Mouse (Mus musculus) ZHBTc4 (cell line): ENCODE measurements at regions not wholly inside any gene's neighbourhood (a gene's known extent, or its start where the extent isn't known, plus 50 kb on each side); places are given as distances from the start of the nearest gene placed in this dataset.
A peak's percentile ranks its signal among the peaks of the same experiment; 100 is the strongest.
"Not testable (repeated sequence)": the region's sequence is repeated elsewhere in the genome, so short reads cannot be mapped to it uniquely, and the experiment has no call there.

Source experiments
- DNase-seq: peaks from one replicate; pipeline ENCODE4 v3.0.0-alpha.2; 2011; ENCODE audit warnings: low read depth, low spot score

- DNase-seq, result no peak
Observed at GRCm38 (mm10) chr12:74825664-74826063, 351.5 kb downstream of the Kcnh5 start.

DNA sequence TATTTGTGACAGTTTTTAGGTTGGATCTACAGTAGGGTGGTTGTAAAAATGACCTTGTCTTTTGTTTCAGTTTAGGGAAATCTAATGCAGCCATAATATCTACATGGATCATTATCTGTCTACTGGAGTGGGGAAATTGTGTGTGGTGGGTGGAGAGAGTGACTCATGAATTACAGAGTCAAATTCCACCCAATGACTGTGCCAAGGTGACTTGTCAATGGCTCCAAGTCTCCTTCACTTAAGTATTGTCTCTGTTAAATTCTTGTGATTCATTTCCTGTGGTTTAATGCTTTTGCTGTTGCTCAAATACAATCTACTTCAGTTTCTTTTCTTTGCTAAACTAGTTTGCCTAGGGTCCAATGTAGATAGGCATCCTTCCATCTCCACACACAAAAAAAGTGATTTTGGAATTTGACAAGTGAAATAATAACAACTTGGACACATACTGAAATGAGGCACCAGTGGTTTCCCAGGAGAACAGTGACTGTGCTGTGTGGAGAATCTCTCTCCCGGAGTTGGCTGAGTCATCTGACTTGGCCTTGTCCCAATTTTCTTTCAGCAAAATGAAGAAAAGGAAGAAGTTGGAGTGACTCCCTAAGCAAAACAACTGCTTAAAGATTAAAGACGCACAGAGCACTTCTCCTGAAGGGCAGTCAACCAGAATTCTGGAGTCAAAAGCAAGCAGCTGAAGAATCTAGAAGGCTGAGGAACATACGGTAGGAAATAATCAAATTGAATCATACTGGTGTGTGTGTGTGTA is 352.2 kb downstream of the Kcnh5 start:
- no peak for DNase-seq

DNA sequence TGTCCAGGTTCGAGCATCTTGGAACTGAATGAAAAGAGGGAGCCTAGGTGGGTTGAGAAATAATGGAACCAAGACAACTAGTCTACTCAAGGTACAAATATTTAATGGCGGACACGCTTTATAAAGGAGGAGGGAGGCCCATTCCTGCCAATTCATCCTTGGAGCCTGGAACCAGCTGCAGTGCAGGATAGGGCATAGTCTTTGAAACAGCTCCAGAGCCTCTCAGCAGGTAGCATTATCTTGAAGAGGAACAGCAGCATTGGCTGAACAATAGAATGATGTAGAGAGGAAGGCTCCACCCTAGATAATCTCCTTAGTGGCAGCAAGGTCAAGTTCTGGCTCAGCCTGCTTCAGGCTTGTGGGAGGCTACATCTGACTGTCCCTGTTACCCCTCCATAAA is 361.0 kb downstream of the Kcnh5 start:
- peak; percentile 65 for DNase-seq

GRCm38 (mm10) chr12:74808571-74808970 is 368.6 kb downstream of the Kcnh5 start:
- not testable (repeated sequence) for DNase-seq

- not testable (repeated sequence) for DNase-seq
Observed at GRCm38 (mm10) chr12:74807926-74808325, 369.2 kb downstream of the Kcnh5 start.

DNA sequence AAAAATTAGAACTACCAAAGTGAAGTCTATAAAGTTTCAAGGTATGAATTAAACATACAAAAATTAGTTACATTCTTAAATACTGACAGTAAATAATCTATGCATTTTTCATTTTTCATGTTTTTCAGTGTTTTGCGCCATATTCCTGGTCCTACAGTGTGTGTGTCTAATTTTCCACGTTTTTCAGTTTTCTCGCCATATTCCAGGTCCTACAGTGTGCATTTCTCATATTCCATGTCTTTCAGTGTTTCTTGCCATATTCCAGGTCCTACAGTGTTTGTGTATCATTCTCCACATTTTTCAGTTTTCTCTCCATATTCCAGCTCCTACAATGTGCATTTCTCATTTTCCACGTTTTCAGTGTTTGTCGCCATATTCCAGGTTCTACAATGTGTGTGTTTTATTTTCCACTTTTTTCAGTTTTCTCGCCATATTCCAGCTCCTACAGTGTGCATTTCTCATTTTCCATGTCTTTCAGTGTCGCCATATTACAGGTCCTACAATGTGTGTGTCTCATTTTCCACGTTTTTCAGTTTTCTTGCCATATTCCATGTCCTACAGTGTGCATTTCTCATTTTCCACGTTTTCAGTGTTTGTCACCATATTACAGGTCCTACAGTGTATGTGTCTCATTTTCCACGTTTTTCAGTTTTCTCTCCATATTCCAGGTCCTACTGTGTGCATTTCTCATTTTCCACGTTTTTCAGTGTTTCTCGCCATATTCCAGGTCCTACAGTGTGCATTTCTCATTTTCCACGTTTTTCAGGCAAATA is 373.2 kb downstream of the Kcnh5 start:
- DNase-seq, result no peak

DNA sequence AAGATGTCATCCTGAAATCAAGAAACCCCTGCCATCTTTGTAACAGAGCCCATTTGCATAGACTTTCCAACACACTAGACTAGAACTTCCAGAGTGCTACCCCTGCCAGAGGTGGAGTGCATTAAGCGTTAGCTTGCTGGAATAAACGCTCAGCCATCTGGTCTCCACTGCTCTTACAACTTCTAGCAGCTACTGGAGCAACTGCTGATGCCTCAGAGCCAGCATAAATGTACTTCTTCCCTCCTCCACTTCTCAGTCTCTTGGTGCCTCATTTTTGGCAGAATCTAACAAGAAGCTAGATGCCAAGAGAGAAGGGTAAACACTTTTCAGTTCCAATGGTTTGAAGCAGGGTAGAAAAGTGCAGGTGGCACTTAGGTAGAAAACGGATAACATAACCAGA is 385.1 kb downstream of the Kcnh5 start:
- DNase-seq, result no peak

GRCm38 (mm10) chr12:74762284-74762683 is 414.8 kb downstream of the Kcnh5 start:
- DNase-seq, result no peak

DNA sequence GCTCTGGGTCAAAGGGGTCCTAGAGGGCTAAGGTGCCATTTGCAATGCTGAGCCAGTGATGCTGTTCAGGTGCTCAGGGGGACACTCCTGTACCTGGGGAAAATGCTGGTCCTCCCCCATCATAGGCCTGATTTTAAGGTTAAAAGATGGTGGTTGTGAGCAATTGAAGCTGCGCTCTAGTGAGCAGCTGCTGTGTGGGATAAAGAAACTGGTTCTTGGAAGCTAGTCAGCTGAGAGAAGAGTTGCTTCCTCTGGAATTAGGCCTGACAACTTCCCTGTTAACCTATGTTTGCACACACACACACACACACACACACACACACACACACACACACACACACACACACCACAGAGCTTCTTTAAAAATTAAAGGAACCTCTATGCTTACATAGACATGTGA is 428.9 kb upstream of the Gm11042 start:
- no peak for DNase-seq

DNA sequence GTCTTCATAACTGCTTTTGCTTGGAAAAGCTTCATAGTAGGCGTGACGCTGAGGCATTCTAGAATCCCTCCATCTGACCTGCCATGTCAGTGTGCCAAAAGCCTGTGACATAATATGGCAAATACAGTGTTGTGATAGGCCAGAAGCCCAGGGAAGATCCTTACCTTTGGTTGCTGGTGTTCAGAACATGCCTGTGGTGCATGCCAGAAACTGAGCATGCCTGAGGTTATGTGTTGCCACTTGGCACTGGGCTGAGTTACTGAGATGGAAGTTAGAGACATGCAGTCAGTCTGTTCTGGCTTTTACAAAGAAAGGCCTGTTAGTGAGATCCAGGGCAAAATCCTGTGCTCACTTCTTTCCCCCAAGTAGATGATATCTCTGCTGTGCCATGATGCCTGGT is 412.7 kb upstream of the Gm11042 start:
- DNase-seq, result no peak

DNA sequence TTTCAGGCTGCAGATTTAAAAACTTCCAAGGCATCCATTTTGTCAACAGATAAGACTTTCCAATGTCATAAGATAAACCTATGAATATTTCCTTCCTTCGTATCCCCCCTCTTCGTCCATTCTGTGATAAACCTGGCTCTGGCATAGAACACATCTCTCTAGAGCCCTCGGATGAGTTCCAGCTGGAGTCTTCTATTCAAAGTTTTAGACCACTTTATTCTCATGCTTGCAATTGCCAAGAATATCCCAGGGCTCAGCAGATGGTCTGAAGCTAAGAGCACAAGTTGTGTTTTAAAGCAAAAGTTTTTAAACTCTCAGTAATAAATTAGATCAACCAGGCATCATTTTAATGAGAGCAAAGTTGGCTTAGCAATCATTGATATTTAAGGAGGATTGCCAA is 363.0 kb upstream of the Gm11042 start:
- no peak for DNase-seq

DNA sequence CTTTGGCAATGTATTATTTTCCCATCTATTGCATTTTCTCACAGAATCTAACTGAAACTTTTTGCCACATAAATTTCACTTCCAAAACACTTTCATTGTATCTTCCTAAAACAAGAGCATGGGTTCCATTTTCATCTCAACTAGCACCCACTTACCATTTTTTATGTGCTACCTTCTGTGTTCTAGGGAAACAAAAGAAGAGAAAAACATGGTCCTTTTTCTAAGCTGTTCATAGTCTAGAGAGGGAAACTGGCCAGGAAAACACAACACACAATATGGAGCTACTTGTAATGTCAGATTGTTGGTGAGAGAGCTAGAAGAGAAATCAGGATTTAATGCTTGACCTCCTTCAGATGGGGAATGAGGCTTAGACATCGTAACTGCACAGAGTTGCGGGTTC is 361.6 kb upstream of the Gm11042 start:
- no peak for DNase-seq

DNA sequence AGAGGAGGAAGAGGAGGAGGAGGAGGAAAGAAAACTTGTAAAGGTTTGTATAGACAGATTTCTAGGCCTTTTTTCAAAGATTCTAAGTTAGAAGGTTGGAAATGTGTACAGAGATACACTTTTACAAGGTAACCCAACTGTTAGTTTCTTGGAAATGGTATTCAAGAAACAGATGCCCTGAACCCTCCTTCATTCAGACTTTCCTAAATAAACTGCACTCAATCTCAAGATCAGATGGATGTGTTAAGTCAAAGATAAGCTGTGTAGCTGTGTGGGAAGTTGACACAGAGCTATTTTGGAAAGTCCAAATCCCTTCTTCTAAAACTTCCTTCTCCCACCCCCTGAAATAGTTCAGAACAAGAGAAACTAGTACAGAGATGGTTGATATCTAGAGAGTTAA is 342.2 kb upstream of the Gm11042 start:
- no peak for DNase-seq

- no peak for DNase-seq
Observed at GRCm38 (mm10) chr12:74657036-74657648, 340.9 kb upstream of the Gm11042 start.

GRCm38 (mm10) chr12:74651256-74651655 is 335.1 kb upstream of the Gm11042 start:
- no peak for DNase-seq

DNA sequence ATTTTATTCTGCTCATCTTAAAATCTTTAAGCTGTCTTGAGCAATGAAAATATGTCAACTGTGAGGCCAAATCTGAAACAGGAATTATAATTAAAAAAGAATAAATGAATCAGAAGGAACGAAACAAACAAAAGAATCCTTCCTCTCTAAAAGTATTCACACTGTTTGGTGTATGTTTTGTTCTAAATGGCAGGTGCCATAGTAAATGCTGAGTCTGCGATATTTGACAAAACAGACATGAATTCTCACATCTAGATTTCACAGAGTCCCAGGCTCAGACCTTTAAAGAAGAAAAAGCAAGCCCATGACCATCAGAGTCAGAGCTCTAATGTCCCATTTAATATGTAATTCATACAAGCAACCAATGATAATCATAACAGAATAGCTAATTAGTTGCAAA is 316.6 kb upstream of the Gm11042 start:
- no peak for DNase-seq

DNA sequence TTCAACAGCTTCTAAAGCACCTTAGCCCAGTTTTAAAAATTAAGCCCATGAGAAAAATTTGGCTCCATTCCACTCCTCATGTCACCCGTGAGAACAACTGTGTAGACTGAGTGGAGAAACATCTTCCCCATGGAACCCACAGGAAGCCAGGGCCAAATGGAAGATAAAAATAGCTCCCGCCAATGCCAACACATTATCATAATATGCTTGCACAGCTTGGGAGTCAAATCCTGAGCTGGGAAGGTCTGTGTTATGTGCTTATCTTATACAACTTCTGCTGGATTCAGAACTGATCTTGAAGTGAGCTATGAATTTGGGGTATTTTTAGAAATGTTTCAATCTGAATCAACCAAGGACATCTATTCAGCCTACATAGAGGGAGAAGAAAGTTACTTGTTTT is 279.0 kb upstream of the Gm11042 start:
- DNase-seq, result no peak

- no peak for DNase-seq
Observed at GRCm38 (mm10) chr12:74554599-74554998, 238.4 kb upstream of the Gm11042 start.

DNA sequence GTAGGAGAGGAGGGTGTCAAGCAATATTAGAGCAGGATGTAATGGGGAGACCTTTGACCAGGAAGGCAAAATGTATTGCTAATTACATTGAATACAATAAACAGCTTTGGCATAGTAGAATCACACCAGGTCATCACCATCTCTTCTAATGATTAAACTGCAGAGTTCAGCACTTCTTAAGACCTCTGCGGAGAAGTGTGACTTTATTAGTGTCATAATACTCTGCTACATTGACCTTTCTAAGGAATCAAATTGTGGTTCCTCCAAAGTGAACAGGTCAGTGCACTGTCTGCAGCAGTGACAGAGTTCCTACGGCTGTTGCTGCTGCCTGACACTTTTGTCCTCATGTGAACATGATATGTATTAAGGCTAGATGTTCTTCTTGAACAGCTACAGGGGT is 228.0 kb upstream of the Gm11042 start:
- no peak for DNase-seq

DNA sequence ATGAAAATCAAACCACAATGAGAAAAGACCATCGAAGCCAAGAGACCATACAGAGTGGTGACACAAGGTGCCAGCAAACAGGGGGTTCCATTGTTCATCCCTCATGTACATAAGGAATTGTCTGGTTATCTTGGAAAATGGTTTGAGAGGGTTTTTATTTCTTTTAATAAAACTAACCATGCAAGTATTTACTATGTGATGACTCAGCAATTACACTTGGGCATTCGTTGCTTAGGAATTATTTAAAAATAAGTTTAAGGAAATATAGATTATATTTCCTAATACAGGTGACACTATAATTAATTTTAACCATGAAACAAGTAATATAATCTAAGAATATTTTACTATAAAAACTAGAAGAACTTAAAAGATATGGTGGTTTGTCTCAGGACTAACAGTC is 218.7 kb upstream of the Gm11042 start:
- DNase-seq, result no peak

GRCm38 (mm10) chr12:74528983-74529566 is 212.9 kb upstream of the Gm11042 start:
- DNase-seq, result no peak

DNA sequence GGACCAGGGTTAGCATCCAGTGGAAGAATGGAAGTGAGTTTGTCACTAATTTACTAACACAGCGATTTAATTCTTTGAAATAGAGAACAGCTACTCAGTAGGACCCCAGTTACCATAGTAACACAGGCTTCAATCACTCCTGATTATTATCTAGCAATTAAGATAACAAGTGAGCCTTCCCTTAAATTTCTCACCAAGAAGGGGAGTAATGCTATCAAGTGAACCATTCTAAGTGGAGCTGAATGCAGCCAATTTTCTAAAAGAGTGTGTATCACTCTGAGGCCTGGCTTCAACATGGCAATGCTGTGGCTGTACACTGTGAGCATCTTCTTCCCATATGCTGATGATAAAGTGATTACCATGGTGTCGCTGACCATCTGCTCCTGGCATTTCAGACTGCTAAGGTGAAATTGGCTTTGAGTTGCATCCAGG is 211.0 kb upstream of the Gm11042 start:
- DNase-seq, result no peak
